Mouse (Mus musculus) testis, adult 2 months (tissue): Measurements from ENCODE around the gene Timm13.

Experiments
- CTCF ChIP-seq: fragments of 200-500 bp; IDR thresholded peaks from 2 replicates; pipeline ENCODE4 v1.5.1; 2012; ENCODE audit warnings: low read depth, mild to moderate bottlenecking, inconsistent platforms, low read length, moderate library complexity; ENCODE audit not compliant: control insufficient read depth, insufficient read depth, insufficient replicate concordance
- POLR2A ChIP-seq: fragments of 200-500 bp; IDR thresholded peaks from 2 replicates; pipeline ENCODE4 v1.6.1; 2012; ENCODE audit warnings: low read depth, mild to moderate bottlenecking, inconsistent platforms, low read length, moderate library complexity; ENCODE audit not compliant: control insufficient read depth

- TF ChIP-seq CTCF (no peak), POLR2A (no peak)
Measured at GRCm38 (mm10) chr10:80948570-80948969, 47.8 kb upstream of the Timm13 start.
